Mouse (Mus musculus) hindbrain, embryonic 13.5 days (tissue): ENCODE measurements at regions not wholly inside any gene's neighbourhood (a gene's known extent, or its start where the extent isn't known, plus 50 kb on each side); places are given as distances from the start of the nearest gene placed in this dataset.
A peak's percentile ranks its signal among the peaks of the same experiment; 100 is the strongest.

Experiments used
- ATAC-seq: fragments of 200-750 bp; cut with Nextera tagmentation; 2 replicates; pipeline ENCODE4 v1.8.0; 2017; ENCODE audit warnings: moderate TSS enrichment; ENCODE audit not compliant: low FRiP score
- H3K27ac ChIP-seq: fragments of 300-500 bp; sonication (generic); 2 replicates; pipeline ENCODE4 v1.5.1; 2015; ENCODE audit warnings: inconsistent platforms, mild to moderate bottlenecking, moderate library complexity
- H3K27me3 ChIP-seq: fragments of 300-500 bp; sonication (generic); 2 replicates; pipeline ENCODE4 v1.6.1; 2015; ENCODE audit warnings: mild to moderate bottlenecking, inconsistent platforms
- H3K36me3 ChIP-seq: fragments of 300-500 bp; sonication (generic); 2 replicates; pipeline ENCODE4 v1.6.1; 2015; ENCODE audit warnings: mild to moderate bottlenecking, inconsistent platforms
- H3K4me1 ChIP-seq: fragments of 300-500 bp; sonication (generic); replicated peaks from 2 replicates; pipeline ENCODE4 v1.6.1; 2015; ENCODE audit warnings: inconsistent platforms
- H3K4me2 ChIP-seq: fragments of 300-500 bp; sonication (generic); 2 replicates; pipeline ENCODE4 v1.6.1; 2015; ENCODE audit warnings: inconsistent platforms, mild to moderate bottlenecking, moderate library complexity
- H3K4me3 ChIP-seq: fragments of 300-500 bp; sonication (generic); 2 replicates; pipeline ENCODE4 v1.5.1; 2015; ENCODE audit warnings: mild to moderate bottlenecking, inconsistent platforms
- H3K9ac ChIP-seq: fragments of 300-500 bp; sonication (generic); 2 replicates; pipeline ENCODE4 v1.6.1; 2015; ENCODE audit warnings: mild to moderate bottlenecking, inconsistent platforms
- H3K9me3 ChIP-seq: fragments of 300-500 bp; sonication (generic); 2 replicates; pipeline ENCODE4 v1.6.1; 2016; ENCODE audit warnings: inconsistent platforms
- whole genome bisulfite sequencing: fragments of 180-500 bp; shearing (Covaris S2); methylation state at CpG from one replicate; pipeline ENCODE4 v1.1.7; 2015; 5-methylcytosine and 5-hydroxymethylcytosine counted together

- WGBS: 95% methylated on average over 7 of the region's 7 CpGs
- Histone ChIP-seq H3K27ac (no peak overlapping the region), H3K36me3 (no peaks in the 10 kb centered on the region), H3K27me3 (no peaks in the 10 kb centered on the region), H3K9me3 (no peaks in the 10 kb centered on the region), H3K4me1 (no peaks in the 10 kb centered on the region), H3K9ac (no peak overlapping the region), H3K4me3 (no peak overlapping the region), H3K4me2 (no peak overlapping the region)
- no peak for ATAC-seq
These were observed 120.2 kb upstream of the Mvb12b start for GRCm38 (mm10) chr2:34007916-34008315.

GRCm38 (mm10) chr2:33997106-33997505, 109.4 kb upstream of the Mvb12b start:
- ATAC-seq: no peak
- H3K4me2 ChIP-seq: no peak overlapping the region
- 0 out of 2 replicates have a peak, but pooled peaks cover 4% of the 10 kb centered on the region for H3K9me3 ChIP-seq
- no peaks in the 10 kb centered on the region for H3K27me3 ChIP-seq
- no peak overlapping the region for H3K27ac ChIP-seq
- no peaks in the 10 kb centered on the region for H3K36me3 ChIP-seq
- 97% methylated on average over 7 of the region's 7 CpGs for WGBS
- H3K4me1 ChIP-seq: no peaks in the 10 kb centered on the region
- H3K9ac ChIP-seq: no peak overlapping the region
- no peak overlapping the region for H3K4me3 ChIP-seq

- no peak overlapping the region for H3K4me2 ChIP-seq
- no peak overlapping the region for H3K4me3 ChIP-seq
- H3K9me3 ChIP-seq: 0 out of 2 replicates have a peak, but pooled peaks cover 4% of the 10 kb centered on the region
- WGBS: 97% methylated on average over 2 of the region's 2 CpGs
- no peaks in the 10 kb centered on the region for H3K4me1 ChIP-seq
- H3K27ac ChIP-seq: no peak overlapping the region
- H3K36me3 ChIP-seq: no peaks in the 10 kb centered on the region
- H3K27me3 ChIP-seq: no peaks in the 10 kb centered on the region
- ATAC-seq: no peak
- no peak overlapping the region for H3K9ac ChIP-seq
These were observed 108.6 kb upstream of the Mvb12b start for GRCm38 (mm10) chr2:33996331-33996730.

- Histone ChIP-seq H3K9me3 (0 out of 2 replicates have a peak, but pooled peaks cover 4% of the 10 kb centered on the region), H3K4me3 (no peak overlapping the region), H3K36me3 (no peaks in the 10 kb centered on the region), H3K27me3 (no peaks in the 10 kb centered on the region), H3K4me2 (no peak overlapping the region), H3K4me1 (peaks cover 22% of the 10 kb centered on the region), H3K27ac (no peak overlapping the region), H3K9ac (no peak overlapping the region)
- 85% methylated on average over 4 of the region's 4 CpGs for WGBS
- ATAC-seq: no peak
These were observed 103.6 kb upstream of the Mvb12b start for GRCm38 (mm10) chr2:33991299-33991698.

- no peak for ATAC-seq
These were observed 103.0 kb upstream of the Mvb12b start for GRCm38 (mm10) chr2:33990711-33991110.

GRCm38 (mm10) chr2:33989555-33990370, 102.0 kb upstream of the Mvb12b start:
- 56% methylated on average over 12 of the region's 12 CpGs for WGBS
- H3K27me3 ChIP-seq: no peaks in the 10 kb centered on the region
- H3K4me3 ChIP-seq: no peak overlapping the region
- H3K9ac ChIP-seq: no peak overlapping the region; the same call in 1 of the 2 replicates
- H3K9me3 ChIP-seq: 0 out of 2 replicates have a peak, but pooled peaks cover 3% of the 10 kb centered on the region
- H3K27ac ChIP-seq: 0 out of 2 replicates have a peak overlapping the region, but pooled peaks have one; percentile 1
- ATAC-seq: 0 out of 2 replicates have a peak, but pooled peaks have one; percentile 25
- no peak overlapping the region for H3K4me2 ChIP-seq
- no peaks in the 10 kb centered on the region for H3K36me3 ChIP-seq
- H3K4me1 ChIP-seq: peaks cover 22% of the 10 kb centered on the region

More at GRCm38 (mm10) chr2:33990711-33991110, 103.0 kb upstream of the Mvb12b start:
- Histone ChIP-seq H3K4me1 (peaks cover 22% of the 10 kb centered on the region), H3K4me2 (no peak overlapping the region), H3K36me3 (no peaks in the 10 kb centered on the region), H3K27ac (0 out of 2 replicates have a peak overlapping the region, but pooled peaks have one; percentile 1), H3K9ac (no peak overlapping the region), H3K9me3 (0 out of 2 replicates have a peak, but pooled peaks cover 4% of the 10 kb centered on the region), H3K27me3 (no peaks in the 10 kb centered on the region), H3K4me3 (no peak overlapping the region)
- 91% methylated on average over 6 of the region's 6 CpGs for WGBS

GRCm38 (mm10) chr2:33986420-33986819, 98.7 kb upstream of the Mvb12b start:
- Histone ChIP-seq H3K36me3 (no peaks in the 10 kb centered on the region), H3K4me3 (no peak overlapping the region), H3K27ac (no peak overlapping the region), H3K4me1 (peaks cover 48% of the 10 kb centered on the region), H3K9me3 (no peaks in the 10 kb centered on the region), H3K27me3 (no peaks in the 10 kb centered on the region), H3K9ac (no peak overlapping the region), H3K4me2 (0 out of 2 replicates have a peak overlapping the region, but pooled peaks have one; percentile 21)
- no peak for ATAC-seq
- 13% methylated on average over 4 of the region's 4 CpGs for WGBS

- Histone ChIP-seq H3K4me1 (peaks cover 47% of the 10 kb centered on the region), H3K9ac (no peak overlapping the region), H3K36me3 (no peaks in the 10 kb centered on the region), H3K4me2 (no peak overlapping the region), H3K27me3 (no peaks in the 10 kb centered on the region), H3K4me3 (no peak overlapping the region), H3K9me3 (no peaks in the 10 kb centered on the region), H3K27ac (no peak overlapping the region)
- ATAC-seq: no peak
- 68% methylated on average over 11 of the region's 11 CpGs for WGBS
These were observed 97.6 kb upstream of the Mvb12b start for GRCm38 (mm10) chr2:33985316-33985715.

- no peak overlapping the region for H3K4me3 ChIP-seq
- H3K9me3 ChIP-seq: no peaks in the 10 kb centered on the region
- ATAC-seq: no peak
- 26% methylated on average over 11 of the region's 11 CpGs for WGBS
- 0 out of 2 replicates have a peak overlapping the region, but pooled peaks have one; percentile 24 for H3K9ac ChIP-seq
- no peaks in the 10 kb centered on the region for H3K36me3 ChIP-seq
- no peak overlapping the region for H3K4me2 ChIP-seq
- H3K27me3 ChIP-seq: no peaks in the 10 kb centered on the region
- peak overlapping the region; percentile 82 for H3K27ac ChIP-seq
- peaks cover 30% of the 10 kb centered on the region for H3K4me1 ChIP-seq
These were observed 95.5 kb upstream of the Mvb12b start for GRCm38 (mm10) chr2:33983112-33983748.

GRCm38 (mm10) chr2:33981936-33982335, 94.2 kb upstream of the Mvb12b start:
- Histone ChIP-seq H3K36me3 (no peaks in the 10 kb centered on the region), H3K9ac (no peak overlapping the region), H3K27me3 (0 out of 2 replicates have a peak, but pooled peaks cover 4% of the 10 kb centered on the region), H3K9me3 (no peaks in the 10 kb centered on the region), H3K4me2 (no peak overlapping the region), H3K4me1 (peaks cover 30% of the 10 kb centered on the region), H3K27ac (peak overlapping the region; percentile 82), H3K4me3 (no peak overlapping the region)
- ATAC-seq: no peak
- WGBS: 37% methylated on average over 8 of the region's 8 CpGs

- 67% methylated on average over 7 of the region's 7 CpGs for WGBS
- ATAC-seq: no peak
- Histone ChIP-seq H3K9ac (no peak overlapping the region), H3K36me3 (no peaks in the 10 kb centered on the region), H3K4me2 (no peak overlapping the region), H3K9me3 (no peaks in the 10 kb centered on the region), H3K27ac (no peak overlapping the region), H3K4me1 (peaks cover 30% of the 10 kb centered on the region), H3K4me3 (no peak overlapping the region), H3K27me3 (0 out of 2 replicates have a peak, but pooled peaks cover 4% of the 10 kb centered on the region)
These were observed 93.6 kb upstream of the Mvb12b start for GRCm38 (mm10) chr2:33981321-33981720.

- ATAC-seq: no peak
- no peaks in the 10 kb centered on the region for H3K9me3 ChIP-seq
- 0 out of 2 replicates have a peak, but pooled peaks cover 4% of the 10 kb centered on the region for H3K27me3 ChIP-seq
- H3K4me3 ChIP-seq: no peak overlapping the region
- no peak overlapping the region for H3K27ac ChIP-seq
- H3K4me1 ChIP-seq: peaks cover 30% of the 10 kb centered on the region
- H3K4me2 ChIP-seq: no peak overlapping the region
- 81% methylated on average over 10 of the region's 10 CpGs for WGBS
- H3K36me3 ChIP-seq: no peaks in the 10 kb centered on the region
- no peak overlapping the region for H3K9ac ChIP-seq
These were observed 93.1 kb upstream of the Mvb12b start for GRCm38 (mm10) chr2:33980884-33981283.
